ENCODE assay signal across 12 mouse cellular contexts in genomic region chr13:74903213-74904055, GRCm38 (mm10).
A peak's percentile ranks its signal among the peaks of the same experiment; 100 is the strongest.
DNase-seq lines count a peak whose midpoint lies in the region; ATAC-seq lines count a peak whose summit lies in the region.
"Had no signal": no experiment of that assay in that cellular context is flagged by ENCODE, and none has a peak within 500 bp of the region (broad histone marks: within the 10 kb centered on the region; RNA-seq: fewer than 3 reads in every experiment).

No protein-coding gene starts in this region.

- no peaks in the 10 kb centered on the region for H3K27me3 ChIP-seq in embryonic facial prominence, embryonic 11.5 days (ENCODE audit: control insufficient read depth, insufficient read depth, low read length)
- H3K27me3 ChIP-seq in embryonic facial prominence, embryonic 10.5 days (replicated peaks; ENCODE audit: low read depth, poor library complexity, severe bottlenecking): no peaks in the 10 kb centered on the region
- H3K27me3 ChIP-seq: embryonic facial prominence, embryonic 12.5 days; liver, embryonic 13.5 days; megakaryocyte, embryonic 14.5 days had no signal

- no peaks in the 10 kb centered on the region for H3K4me1 ChIP-seq in embryonic facial prominence, embryonic 11.5 days (ENCODE audit: control insufficient read depth, insufficient read depth, low read length)
- no peaks in the 10 kb centered on the region for H3K4me1 ChIP-seq in embryonic facial prominence, embryonic 10.5 days
- H3K4me1 ChIP-seq: embryonic facial prominence, embryonic 12.5 days; liver, embryonic 13.5 days; megakaryocyte, embryonic 14.5 days had no signal

- H3K9me3 ChIP-seq in embryonic facial prominence, embryonic 11.5 days (replicated peaks; ENCODE audit: control insufficient read depth, low read length): no peaks in the 10 kb centered on the region
- no peaks in the 10 kb centered on the region for H3K9me3 ChIP-seq in embryonic facial prominence, embryonic 10.5 days
- H3K9me3 ChIP-seq: embryonic facial prominence, embryonic 12.5 days; liver, embryonic 13.5 days; megakaryocyte, embryonic 14.5 days had no signal

- no peak overlapping the region for H3K9ac ChIP-seq in embryonic facial prominence, embryonic 11.5 days (replicated peaks; ENCODE audit: low read length)
- H3K9ac ChIP-seq: embryonic facial prominence, embryonic 12.5 days; liver, embryonic 13.5 days had no signal

- H3K4me3 ChIP-seq in embryonic facial prominence, embryonic 11.5 days (ENCODE audit: low read depth, low read length): no peak overlapping the region
- no peak overlapping the region for H3K4me3 ChIP-seq in embryonic facial prominence, embryonic 10.5 days
- H3K4me3 ChIP-seq: embryonic facial prominence, embryonic 12.5 days; liver, embryonic 13.5 days; megakaryocyte, embryonic 14.5 days had no signal

- H3K27ac ChIP-seq in embryonic facial prominence, embryonic 11.5 days (replicated peaks; ENCODE audit: low read depth, low read length): no peak overlapping the region
- H3K27ac ChIP-seq in embryonic facial prominence, embryonic 10.5 days (replicated peaks): no peak overlapping the region
- H3K27ac ChIP-seq: embryonic facial prominence, embryonic 12.5 days; liver, embryonic 13.5 days had no signal

- H3K36me3 ChIP-seq in embryonic facial prominence, embryonic 11.5 days (replicated peaks; ENCODE audit: control insufficient read depth, insufficient read depth, low read depth, low read length): no peaks in the 10 kb centered on the region
- no peaks in the 10 kb centered on the region for H3K36me3 ChIP-seq in embryonic facial prominence, embryonic 10.5 days (replicated peaks)
- H3K36me3 ChIP-seq: embryonic facial prominence, embryonic 12.5 days; liver, embryonic 13.5 days had no signal

- 84% methylated on average over 1 of the region's 1 CpGs for WGBS in embryonic facial prominence, embryonic 11.5 days
- whole genome bisulfite sequencing in embryonic facial prominence, embryonic 10.5 days: 82% methylated on average over 1 of the region's 1 CpGs

- peak; percentile 3 for DNase-seq in embryonic facial prominence, embryonic 11.5 days (ENCODE audit: low spot score)
- DNase-seq in embryonic facial prominence, embryonic 10.5 days (ENCODE audit: low spot score): no peak
- peak; percentile 14 to 18 for DNase-seq in right cerebral cortex, adult 2 months (ENCODE audit: low spot score in 2 of 2)
- no peak for DNase-seq in right cerebral cortex, postnatal 25 days
- DNase-seq in induced T-regulatory cell, adult 2 months (ENCODE audit: low read depth): peak; percentile 39
- DNase-seq in telencephalon, adult 2 months (ENCODE audit: low read depth, low spot score): peak; percentile 27
- no peak for DNase-seq in MN1 (ENCODE audit: low spot score)
- DNase-seq in kidney, postnatal 4 days: no peak
- DNase-seq: heart, postnatal 36 days; liver, embryonic 13.5 days had no signal

- no peak for ATAC-seq in embryonic facial prominence, embryonic 11.5 days (replicated peaks; ENCODE audit: insufficient number of reproducible peaks, low FRiP score, low TSS enrichment, low read depth)

- no peak overlapping the region for H3K4me2 ChIP-seq in embryonic facial prominence, embryonic 11.5 days (ENCODE audit: low read depth, low read length)
- H3K4me2 ChIP-seq: embryonic facial prominence, embryonic 12.5 days; liver, embryonic 13.5 days had no signal

Comparison
In these comparisons a context has a peak if more than half of its experiments do, and no peak if none do; other contexts are left out.
1. DNase-seq: peak in embryonic facial prominence, embryonic 11.5 days (single experiment), right cerebral cortex, adult 2 months (2 of 2), induced T-regulatory cell, adult 2 months (single experiment) and telencephalon, adult 2 months (single experiment); none in embryonic facial prominence, embryonic 10.5 days (single experiment), right cerebral cortex, postnatal 25 days (single experiment), MN1 (single experiment) and kidney, postnatal 4 days (0 of 2).